Mouse (Mus musculus): ENCODE results near the gene Mcm3ap. TPM values are rescaled to one million over a fixed set of nuclear protein-coding genes. Genes with fewer than 3 reads are reported as not detected.

The Mcm3ap gene
- polyA plus RNA-seq, 1 experiment = 61.8 TPM

- DNase-seq (ENCODE audit: low read depth) = no peak
- TF ChIP-seq CTCF (IDR thresholded peaks at IDR 0.05; ENCODE audit: borderline replicate concordance, extremely low read depth, insufficient read depth, insufficient read length) = no peak
- TF ChIP-seq POLR2A (IDR thresholded peaks at IDR 0.05; ENCODE audit: borderline replicate concordance, extremely low read depth, insufficient read depth, insufficient read length, poor library complexity, severe bottlenecking) = no peak
Observed at GRCm38 (mm10) chr10:76497522-76497921, 28.8 kb downstream of the Mcm3ap start.

GRCm38 (mm10) chr10:76504271-76504943 is 35.7 kb downstream of the Mcm3ap start:
- DNase-seq (ENCODE audit: low read depth) = no peak
- TF ChIP-seq CTCF (IDR thresholded peaks at IDR 0.05; ENCODE audit: borderline replicate concordance, extremely low read depth, insufficient read depth, insufficient read length) (no peak), POLR2A (IDR thresholded peaks at IDR 0.05; ENCODE audit: borderline replicate concordance, extremely low read depth, insufficient read depth, insufficient read length, poor library complexity, severe bottlenecking) (no peak)

- TF ChIP-seq POLR2A (IDR thresholded peaks at IDR 0.05; ENCODE audit: borderline replicate concordance, extremely low read depth, insufficient read depth, insufficient read length, poor library complexity, severe bottlenecking) = no peak
- TF ChIP-seq CTCF (IDR thresholded peaks at IDR 0.05; ENCODE audit: borderline replicate concordance, extremely low read depth, insufficient read depth, insufficient read length) = no peak
- DNase-seq (ENCODE audit: low read depth) = no peak
Observed at GRCm38 (mm10) chr10:76505865-76506264, 37.1 kb downstream of the Mcm3ap start.

GRCm38 (mm10) chr10:76512965-76513583 is 44.3 kb downstream of the Mcm3ap start:
- TF ChIP-seq CTCF (IDR thresholded peaks at IDR 0.05; ENCODE audit: borderline replicate concordance, extremely low read depth, insufficient read depth, insufficient read length) (peak; percentile 89), POLR2A (IDR thresholded peaks at IDR 0.05; ENCODE audit: borderline replicate concordance, extremely low read depth, insufficient read depth, insufficient read length, poor library complexity, severe bottlenecking) (no peak)
- DNase-seq (ENCODE audit: low read depth) = peak; percentile 83

GRCm38 (mm10) chr10:76530922-76531321 is 62.2 kb downstream of the Mcm3ap start:
- TF ChIP-seq CTCF (IDR thresholded peaks at IDR 0.05; ENCODE audit: borderline replicate concordance, extremely low read depth, insufficient read depth, insufficient read length) (no peak), POLR2A (IDR thresholded peaks at IDR 0.05; ENCODE audit: borderline replicate concordance, extremely low read depth, insufficient read depth, insufficient read length, poor library complexity, severe bottlenecking) (no peak)

GRCm38 (mm10) chr10:76531375-76531774 is 62.6 kb downstream of the Mcm3ap start, which contains the start of gene Lss:
Gene Lss (plus strand): TSS chr10:76531588.
- TF ChIP-seq POLR2A (IDR thresholded peaks at IDR 0.05; ENCODE audit: borderline replicate concordance, extremely low read depth, insufficient read depth, insufficient read length, poor library complexity, severe bottlenecking) = no peak
- no peak for TF ChIP-seq CTCF (IDR thresholded peaks at IDR 0.05; ENCODE audit: borderline replicate concordance, extremely low read depth, insufficient read depth, insufficient read length)
- peak; percentile 99 for DNase-seq (ENCODE audit: low read depth)

More at GRCm38 (mm10) chr10:76530922-76531321, 62.2 kb downstream of the Mcm3ap start:
- no peak for DNase-seq (ENCODE audit: low read depth)

- no peak for TF ChIP-seq CTCF (IDR thresholded peaks at IDR 0.05; ENCODE audit: borderline replicate concordance, extremely low read depth, insufficient read depth, insufficient read length)
- TF ChIP-seq POLR2A (IDR thresholded peaks at IDR 0.05; ENCODE audit: borderline replicate concordance, extremely low read depth, insufficient read depth, insufficient read length, poor library complexity, severe bottlenecking) = no peak
- DNase-seq (ENCODE audit: low read depth) = no peak
Observed at GRCm38 (mm10) chr10:76531828-76532227, 63.1 kb downstream of the Mcm3ap start.

- no peak for DNase-seq (ENCODE audit: low read depth)
- TF ChIP-seq CTCF (IDR thresholded peaks at IDR 0.05; ENCODE audit: borderline replicate concordance, extremely low read depth, insufficient read depth, insufficient read length) (no peak), POLR2A (IDR thresholded peaks at IDR 0.05; ENCODE audit: borderline replicate concordance, extremely low read depth, insufficient read depth, insufficient read length, poor library complexity, severe bottlenecking) (no peak)
Observed at GRCm38 (mm10) chr10:76535526-76535925, 66.8 kb downstream of the Mcm3ap start.

GRCm38 (mm10) chr10:76537619-76538018 is 68.9 kb downstream of the Mcm3ap start:
- TF ChIP-seq POLR2A (IDR thresholded peaks at IDR 0.05; ENCODE audit: borderline replicate concordance, extremely low read depth, insufficient read depth, insufficient read length, poor library complexity, severe bottlenecking) (no peak), CTCF (IDR thresholded peaks at IDR 0.05; ENCODE audit: borderline replicate concordance, extremely low read depth, insufficient read depth, insufficient read length) (no peak)
- DNase-seq (ENCODE audit: low read depth) = no peak

GRCm38 (mm10) chr10:76541336-76542085 is 72.8 kb downstream of the Mcm3ap start:
- TF ChIP-seq POLR2A (IDR thresholded peaks at IDR 0.05; ENCODE audit: borderline replicate concordance, extremely low read depth, insufficient read depth, insufficient read length, poor library complexity, severe bottlenecking) = no peak
- TF ChIP-seq CTCF (IDR thresholded peaks at IDR 0.05; ENCODE audit: borderline replicate concordance, extremely low read depth, insufficient read depth, insufficient read length) = no peak
- DNase-seq (ENCODE audit: low read depth) = no peak

GRCm38 (mm10) chr10:76542636-76543375 is 74.1 kb downstream of the Mcm3ap start:
- no peak for TF ChIP-seq CTCF (IDR thresholded peaks at IDR 0.05; ENCODE audit: borderline replicate concordance, extremely low read depth, insufficient read depth, insufficient read length)
- TF ChIP-seq POLR2A (IDR thresholded peaks at IDR 0.05; ENCODE audit: borderline replicate concordance, extremely low read depth, insufficient read depth, insufficient read length, poor library complexity, severe bottlenecking) = no peak
- DNase-seq (ENCODE audit: low read depth) = no peak
